ENCODE assay signal across 8 mouse cellular contexts in genomic region chr1:33670164-33670616, GRCm38 (mm10). TPM values are rescaled to one million over a fixed set of nuclear protein-coding genes. Genes with fewer than 3 reads are reported as not detected.
DNase-seq lines count a peak whose midpoint lies in the region; ATAC-seq and TF ChIP-seq lines count a peak whose summit lies in the region.

No protein-coding gene starts in this region.

- H3K36me3 ChIP-seq in forebrain, postnatal 0 days (ENCODE audit: insufficient read depth), result peaks cover 14% of the 10 kb centered on the region
- H3K36me3 ChIP-seq in hindbrain, embryonic 11.5 days (ENCODE audit: control insufficient read depth, insufficient read depth, low read length), result no peaks in the 10 kb centered on the region

- peak; percentile 80 for ATAC-seq in forebrain, postnatal 0 days
- peak; percentile 76 for ATAC-seq in hindbrain, embryonic 11.5 days (ENCODE audit: low FRiP score)

- H3K4me3 ChIP-seq in forebrain, postnatal 0 days (ENCODE audit: low read depth, low read length), result peak overlapping the region; percentile 68
- H3K4me3 ChIP-seq in hindbrain, embryonic 11.5 days (ENCODE audit: low read depth, low read length), result peak overlapping the region; percentile 77

- TF ChIP-seq CTCF in forebrain, postnatal 0 days (IDR thresholded peaks at IDR 0.05; ENCODE audit: low read depth), result peak; percentile 36

- peak overlapping the region; percentile 94 for H3K27ac ChIP-seq in forebrain, postnatal 0 days (ENCODE audit: low read depth, low read length)
- peak overlapping the region; percentile 67 for H3K27ac ChIP-seq in hindbrain, embryonic 11.5 days (ENCODE audit: low read depth, low read length)

- peak overlapping the region; percentile 75 for H3K9ac ChIP-seq in forebrain, postnatal 0 days
- peak overlapping the region; percentile 75 for H3K9ac ChIP-seq in hindbrain, embryonic 11.5 days (ENCODE audit: low read depth, low read length)

- WGBS in forebrain, postnatal 0 days, result 2% methylated on average over 37 of the region's 37 CpGs
- WGBS in hindbrain, embryonic 11.5 days, result under 1% methylated on average over 37 of the region's 37 CpGs

- no peaks in the 10 kb centered on the region for H3K27me3 ChIP-seq in forebrain, postnatal 0 days (ENCODE audit: insufficient read depth, low read length)
- no peaks in the 10 kb centered on the region for H3K27me3 ChIP-seq in hindbrain, embryonic 11.5 days (ENCODE audit: control insufficient read depth, insufficient read depth, low read length)

- H3K4me1 ChIP-seq in forebrain, postnatal 0 days (ENCODE audit: insufficient read depth), result no peaks in the 10 kb centered on the region
- no peaks in the 10 kb centered on the region for H3K4me1 ChIP-seq in hindbrain, embryonic 11.5 days (replicated peaks; ENCODE audit: control insufficient read depth, insufficient read depth, low read length)

- H3K9me3 ChIP-seq in forebrain, postnatal 0 days (ENCODE audit: low read length), result no peaks in the 10 kb centered on the region
- H3K9me3 ChIP-seq in hindbrain, embryonic 11.5 days (ENCODE audit: control insufficient read depth, low read length), result no peaks in the 10 kb centered on the region

- H3K4me2 ChIP-seq in forebrain, postnatal 0 days (ENCODE audit: low read depth), result peak overlapping the region; percentile 73
- H3K4me2 ChIP-seq in hindbrain, embryonic 11.5 days (replicated peaks; ENCODE audit: low read depth, low read length), result peak overlapping the region; percentile 89

- DNase-seq in MN1 (ENCODE audit: low spot score), result peak; percentile 95
- peak; percentile 74 to 79 for DNase-seq in cerebellum, adult 18-20 months
- DNase-seq in forebrain, postnatal 0 days, result peak; percentile 91
- DNase-seq in hindbrain, embryonic 11.5 days (ENCODE audit: low spot score), result peak; percentile 81
- DNase-seq in layer of hippocampus, postnatal 14 days (ENCODE audit: low spot score in 2 of 2), result peak; percentile 52
- peak; percentile 68 for DNase-seq in lung, postnatal 10 days
- peak; percentile 7 for DNase-seq in ovary, postnatal 10 days (ENCODE audit: low spot score)
- peak; percentile 79 for DNase-seq in thymus, postnatal 0 days (ENCODE audit: low spot score)

RNA-seq across cellular contexts. Expression of gene Prim2, which starts 0.6 kb away (rescaled TPM):
- total RNA-seq in forebrain, postnatal 0 days (2014; rRNA removed), result 26.9 and 33.4 TPM in 2 replicates
- polyA plus RNA-seq in forebrain, postnatal 0 days (2015; fragmentation: Nextera tagmentation; extraction: Ambion mirVana), result 17.8 and 18.3 TPM in 2 replicates
- polyA plus RNA-seq in hindbrain, embryonic 11.5 days (2014; fragmentation: Nextera tagmentation; extraction: Ambion mirVana), result 44.1 and 48.5 TPM in 2 replicates
- total RNA-seq in layer of hippocampus, postnatal 14 days (2021), result 1 to 10 TPM; 5.6 to 6.4 TPM
- polyA plus RNA-seq in thymus, postnatal 0 days (2015; fragmentation: Nextera tagmentation; extraction: Ambion mirVana), result 43.6 and 46.3 TPM in 2 replicates

RNA-seq across cellular contexts. Expression of gene Rab23, which starts 49.5 kb away (rescaled TPM):
- 9.0 and 13.8 TPM in 2 replicates for total RNA-seq in forebrain, postnatal 0 days (2014; rRNA removed)
- polyA plus RNA-seq in forebrain, postnatal 0 days (2015; fragmentation: Nextera tagmentation; extraction: Ambion mirVana), result 21.1 and 25.4 TPM in 2 replicates
- 23.2 and 25.2 TPM in 2 replicates for polyA plus RNA-seq in hindbrain, embryonic 11.5 days (2014; fragmentation: Nextera tagmentation; extraction: Ambion mirVana)
- total RNA-seq in layer of hippocampus, postnatal 14 days (2021), result 10 to 100 TPM; 24.7 to 26.6 TPM
- polyA plus RNA-seq in thymus, postnatal 0 days (2015; fragmentation: Nextera tagmentation; extraction: Ambion mirVana), result 7.8 and 9.6 TPM in 2 replicates

Comparison
In these comparisons a context has a peak if more than half of its experiments do, and no peak if none do; other contexts are left out.
1. Peak in every context shown above with its lines: DNase-seq, ATAC-seq, H3K4me3 ChIP-seq and H3K27ac ChIP-seq.
2. DNase-seq: peak in every context shown above with its lines; median percentile 95 in MN1; 91 in forebrain, postnatal 0 days; 81 in hindbrain, embryonic 11.5 days; 79 in thymus, postnatal 0 days; 76 in cerebellum, adult 18-20 months; 68 in lung, postnatal 10 days; 52 in layer of hippocampus, postnatal 14 days; 7 in ovary, postnatal 10 days.